Mouse (Mus musculus) gastrocnemius, adult 2 months (tissue): ENCODE measurements around the gene 6820408C15Rik. TPM values are rescaled to one million over a fixed set of nuclear protein-coding genes. Genes with fewer than 3 reads are reported as not detected.

Source experiments
- DNase-seq: peaks from one replicate; pipeline ENCODE4 v3.0.0; 2022
- H3K27ac ChIP-seq: fragments of 200-600 bp; 2 replicates; pipeline ENCODE4 v1.8.1; 2022; ENCODE audit warnings: mild to moderate bottlenecking
- H3K4me3 ChIP-seq: fragments of 200-600 bp; 2 replicates; pipeline ENCODE4 v1.8.1; 2022; ENCODE audit warnings: mild to moderate bottlenecking, moderate library complexity
- CTCF ChIP-seq: fragments of 200-600 bp; IDR thresholded peaks from 2 replicates; pipeline ENCODE4 v1.8.1; 2022; ENCODE audit warnings: antibody characterized with exemption, mild to moderate bottlenecking, moderate library complexity
- intact Hi-C: fragments of 180-260 bp; cut with DNase I; formaldehyde crosslinking; loops from one replicate; pipeline ENCODE4 v1.15.1; 2025
- long read RNA-seq, 2 experiments: library from polyadenylated mRNA; stranded (forward); transcript quantifications; one replicate each; pipeline ENCODE4 v2.0.0; 2021
- total RNA-seq, 2 experiments: library from RNA; stranded (reverse); gene quantifications; 2 replicates each; pipeline ENCODE4 v1.2.3; 2021

The 6820408C15Rik gene
- total RNA-seq = not detected
- long read RNA-seq, experiment 1 = 0 reads
- long read RNA-seq, experiment 2 = 0 reads

DNA sequence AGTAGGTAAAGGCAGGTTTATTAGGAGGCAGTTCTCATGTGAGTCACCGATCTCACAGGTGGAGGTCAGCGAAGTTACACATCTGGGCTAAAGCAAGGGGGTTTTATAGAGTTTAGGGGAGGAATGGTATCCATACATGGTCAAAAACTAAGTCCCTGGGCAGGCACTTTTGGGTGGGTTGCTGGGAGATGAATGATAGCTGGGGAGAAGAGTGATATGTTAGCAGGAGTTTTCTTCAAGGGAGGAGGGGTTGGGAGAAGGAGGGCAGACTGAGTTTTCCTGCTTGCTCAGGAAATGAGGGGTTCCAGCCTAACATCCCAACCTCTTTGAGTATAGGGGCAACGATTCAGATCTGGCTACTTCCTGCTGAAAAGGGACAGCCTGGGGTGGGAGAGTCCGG is at the start of gene 6820408C15Rik:
6820408C15Rik (plus strand) TSS at position 301 of the 400 bp plus-strand sequence.
- intact Hi-C loops = no loop called here
- Histone ChIP-seq H3K4me3 (peak within 1 kb of the TSS; percentile 85), H3K27ac (peak within 1 kb of the TSS; percentile 88)
- DNase-seq = no peak
- TF ChIP-seq CTCF = no peak

DNA sequence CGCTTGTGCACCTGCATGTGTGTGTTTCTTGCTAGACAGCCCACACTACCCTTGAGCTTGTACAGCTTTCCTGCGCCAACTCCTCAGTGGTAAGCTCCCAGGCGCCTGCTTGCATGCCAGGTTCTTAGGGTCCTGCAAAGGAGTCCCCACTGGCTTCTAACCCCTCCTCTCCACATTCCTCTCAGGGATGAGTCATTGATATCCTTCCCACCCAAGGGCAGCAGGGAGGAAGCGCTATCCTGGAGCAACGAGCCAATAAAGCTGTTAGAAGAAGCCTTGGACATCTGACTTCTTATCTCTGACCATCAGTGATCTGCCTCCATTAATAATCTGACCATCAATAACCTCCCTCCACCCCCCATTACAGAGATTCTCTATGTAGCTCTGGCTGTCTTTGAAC is 47.5 kb upstream of the 6820408C15Rik start:
- no peak for TF ChIP-seq CTCF
- H3K27ac ChIP-seq = no peak overlapping the region
- DNase-seq = no peak
- H3K4me3 ChIP-seq = no peak overlapping the region
- intact Hi-C loops = loop anchor here (5.0 kb wide), 1 partner anchor 341 kb away; no protein-coding TSS in a partner anchor

DNA sequence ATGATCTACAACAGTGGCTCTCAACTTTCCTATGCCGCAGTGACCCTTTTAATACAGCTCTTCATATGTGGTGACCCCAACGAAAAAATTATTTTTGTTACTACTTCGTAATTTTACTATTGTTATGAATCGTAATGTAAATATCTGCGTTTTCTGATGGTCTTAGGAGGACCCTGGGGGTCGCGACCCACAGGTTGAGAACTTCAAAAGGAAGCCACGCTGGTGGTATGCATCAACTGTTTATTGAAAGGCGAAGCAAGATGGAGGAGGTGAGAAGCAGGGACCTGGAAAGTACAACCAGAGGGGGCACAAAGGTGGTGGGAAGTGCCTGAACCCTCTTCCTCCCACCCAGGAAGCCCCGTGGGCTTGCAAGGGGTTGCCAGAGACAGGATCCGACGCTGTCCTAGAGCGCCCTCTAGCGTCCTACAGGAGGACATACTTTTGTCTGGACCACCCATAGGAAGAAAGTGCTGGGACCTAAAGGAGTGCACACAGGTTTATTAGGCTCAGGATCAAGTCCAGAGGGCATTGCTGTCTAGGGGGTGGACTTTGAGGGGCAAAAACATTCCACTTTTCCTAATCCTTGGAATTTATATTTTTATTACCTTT is 46.8 kb upstream of the 6820408C15Rik start:
- intact Hi-C loops = loop anchor here (5.0 kb wide), 1 partner anchor 341 kb away; no protein-coding TSS in a partner anchor
- Histone ChIP-seq H3K27ac (no peak overlapping the region), H3K4me3 (peak overlapping the region; percentile 43; the same call in 1 of the 2 replicates)
- DNase-seq = peak; percentile 50
- peak; percentile 95 for TF ChIP-seq CTCF

DNA sequence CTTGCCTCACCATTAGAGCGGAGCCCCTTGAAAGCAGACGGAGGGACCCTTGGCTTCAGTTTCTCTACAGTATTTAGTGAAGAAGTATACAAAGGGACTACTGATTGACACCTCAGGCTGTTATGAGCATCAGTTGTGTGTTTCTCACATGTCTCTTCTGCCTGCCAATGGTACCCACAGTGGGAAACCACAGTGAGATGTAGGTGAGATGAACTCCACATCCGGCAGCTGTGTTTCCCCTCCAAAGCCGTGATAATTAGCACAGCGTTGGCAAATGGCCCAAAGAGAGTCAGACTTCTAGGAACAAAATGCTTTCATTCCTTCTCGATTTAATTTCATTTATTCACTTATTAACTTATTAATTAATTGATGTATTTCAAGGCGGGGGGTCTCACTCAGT is 43.3 kb upstream of the 6820408C15Rik start:
- H3K27ac ChIP-seq = no peak overlapping the region
- DNase-seq = no peak
- TF ChIP-seq CTCF = no peak
- intact Hi-C loops = no loop called here
- H3K4me3 ChIP-seq = no peak overlapping the region

DNA sequence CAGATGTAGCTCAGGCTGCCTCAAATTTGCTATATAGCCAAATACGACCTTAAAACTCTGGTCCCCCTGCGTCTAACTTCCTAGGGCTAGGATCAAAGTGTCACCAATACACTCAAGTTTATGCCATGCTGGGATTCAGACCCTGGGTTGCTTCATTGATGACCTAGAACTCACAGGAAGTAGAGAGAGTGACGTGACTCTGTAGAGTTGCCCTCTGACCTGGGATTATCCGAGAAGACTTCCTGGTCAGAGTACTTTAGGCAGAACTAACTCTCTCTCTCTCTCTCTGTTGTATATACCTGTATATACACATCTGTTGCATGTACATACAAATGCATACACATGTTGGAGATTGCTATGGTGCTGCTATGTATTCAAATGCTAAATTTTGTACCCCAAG is 42.7 kb upstream of the 6820408C15Rik start:
- intact Hi-C loops = no loop called here
- Histone ChIP-seq H3K4me3 (no peak overlapping the region), H3K27ac (no peak overlapping the region)
- no peak for DNase-seq
- no peak for TF ChIP-seq CTCF

DNA sequence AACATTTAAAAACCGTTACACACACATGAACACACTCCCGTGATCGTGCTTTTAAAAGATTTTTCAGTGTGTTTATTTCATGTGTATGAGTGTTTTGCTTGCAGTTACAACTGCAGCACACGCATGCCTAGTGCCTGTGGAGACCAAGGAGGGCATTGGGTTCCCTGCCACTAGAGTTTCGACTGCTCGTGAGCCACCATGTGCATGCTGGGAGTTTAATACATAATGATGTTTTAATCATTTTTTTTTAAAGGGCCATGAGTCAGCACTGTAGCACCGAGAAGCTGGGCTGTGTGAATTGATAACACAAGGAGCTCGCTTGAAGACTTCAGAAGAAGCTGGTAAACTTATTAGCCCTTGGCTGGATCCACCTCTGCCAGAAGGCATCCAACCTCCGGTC is 41.8 kb upstream of the 6820408C15Rik start:
- TF ChIP-seq CTCF = no peak
- Histone ChIP-seq H3K4me3 (no peak overlapping the region), H3K27ac (no peak overlapping the region)
- intact Hi-C loops = no loop called here
- no peak for DNase-seq

DNA sequence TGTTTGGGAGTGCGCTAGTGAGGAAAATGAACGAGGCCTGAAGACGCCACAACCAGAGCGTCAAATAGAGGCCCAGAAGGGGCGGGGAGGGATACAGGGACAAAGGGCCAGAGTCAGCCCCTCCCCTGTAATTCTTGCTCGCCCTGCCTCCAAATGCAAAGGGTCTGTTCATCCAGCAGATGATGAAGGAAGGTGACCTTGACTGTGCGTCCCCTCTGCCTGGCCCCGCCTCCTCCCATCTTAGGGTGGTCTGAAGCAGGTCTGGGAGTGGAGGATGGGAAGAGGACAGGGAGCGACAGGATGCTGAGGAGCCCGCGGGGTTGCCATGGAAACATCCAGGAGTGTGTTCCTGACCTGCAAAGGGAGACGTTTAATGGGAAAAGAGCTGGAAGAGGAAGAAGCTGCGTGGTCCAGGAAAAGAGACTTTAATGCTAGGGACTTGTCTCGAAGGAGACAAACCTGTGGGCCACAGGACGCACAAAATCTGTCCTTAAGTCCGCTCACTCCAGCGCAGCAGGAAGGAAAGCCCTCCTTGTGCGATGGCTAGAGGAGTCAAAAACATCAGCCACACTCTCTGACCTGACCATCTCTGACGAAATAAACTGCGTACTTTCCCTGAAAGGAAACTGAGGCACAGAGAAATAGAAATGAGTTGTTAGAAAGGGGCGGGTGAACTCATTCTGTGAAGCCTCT is 39.6 kb upstream of the 6820408C15Rik start:
- no peak overlapping the region for H3K27ac ChIP-seq
- H3K4me3 ChIP-seq = no peak overlapping the region
- no peak for DNase-seq
- no peak for TF ChIP-seq CTCF
- intact Hi-C loops = no loop called here

DNA sequence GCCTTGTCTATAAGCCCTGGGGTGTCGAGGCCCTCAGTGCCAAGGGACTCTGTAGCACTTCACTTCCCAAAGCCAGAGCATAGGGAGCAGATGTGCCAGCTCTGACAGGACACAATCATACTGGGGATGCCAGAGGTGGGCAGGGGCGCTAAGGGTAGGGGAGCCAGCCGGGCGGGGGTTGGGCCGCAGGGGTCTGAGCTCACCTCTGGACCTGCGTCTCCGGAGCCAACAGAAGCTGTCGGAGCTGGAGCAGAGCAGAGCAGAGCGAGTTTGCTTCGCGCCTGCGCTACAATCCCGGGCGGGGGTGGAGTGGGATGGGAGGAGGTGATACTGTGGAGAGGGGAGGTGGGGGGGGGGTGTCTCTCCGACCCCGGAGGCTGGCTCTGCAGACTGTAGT is 39.0 kb upstream of the 6820408C15Rik start, which contains the start of gene Nrsn2:
Nrsn2 (minus strand) TSS at position 294 of the 397 bp plus-strand sequence.
- DNase-seq = no peak
- no peak within 1 kb of the TSS for H3K4me3 ChIP-seq
- H3K27ac ChIP-seq = no peak within 1 kb of the TSS
- TF ChIP-seq CTCF = no peak
- intact Hi-C loops = no loop called here

DNA sequence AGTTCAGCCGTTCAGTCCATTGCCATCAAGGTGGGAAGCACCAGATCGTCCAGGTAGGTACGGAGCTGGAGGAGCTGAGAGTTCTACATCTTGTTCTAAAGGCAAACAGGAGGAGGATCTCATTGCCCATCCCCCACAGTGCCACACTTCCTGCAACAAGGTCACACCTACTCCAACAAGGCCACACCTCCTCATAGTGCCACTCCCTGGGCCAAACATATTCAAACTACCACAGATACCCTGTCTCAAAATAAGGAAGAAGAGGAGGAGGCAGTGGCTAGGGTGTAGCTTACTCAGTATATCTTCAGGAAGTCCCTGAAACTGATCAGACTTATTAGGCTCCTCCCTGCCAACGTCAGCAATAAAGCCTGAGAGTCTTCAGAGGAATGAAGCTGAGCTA is 31.2 kb upstream of the 6820408C15Rik start:
- intact Hi-C loops = no loop called here
- H3K27ac ChIP-seq = no peak overlapping the region
- no peak for TF ChIP-seq CTCF

DNA sequence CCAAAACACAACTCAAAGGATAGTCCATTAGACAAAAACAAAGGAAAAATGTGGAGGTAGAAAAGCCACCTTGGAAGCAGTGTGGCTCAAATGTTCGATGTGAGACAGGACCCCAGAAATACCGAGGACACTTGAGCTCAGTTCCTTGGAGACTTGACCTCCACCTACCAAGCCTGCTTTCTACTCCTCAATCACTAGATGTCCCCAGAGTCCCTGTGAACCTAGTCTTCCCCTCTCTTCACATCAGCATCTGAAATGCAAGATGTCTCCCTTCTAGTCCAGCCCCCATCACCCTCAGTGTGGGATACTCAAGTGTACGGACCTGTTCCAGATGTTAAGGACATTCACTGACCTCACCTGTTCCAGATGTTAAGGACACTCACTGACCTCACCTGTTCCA is 22.6 kb upstream of the 6820408C15Rik start:
- DNase-seq = peak; percentile 29
- intact Hi-C loops = loop anchor here (1.0 kb wide), 1 partner anchor 45 kb away; no protein-coding TSS in a partner anchor
- no peak overlapping the region for H3K4me3 ChIP-seq
- TF ChIP-seq CTCF = peak; percentile 82
- H3K27ac ChIP-seq = no peak overlapping the region

More for the DNA sequence above, 31.2 kb upstream of the 6820408C15Rik start:
- no peak for DNase-seq
- no peak overlapping the region for H3K4me3 ChIP-seq

DNA sequence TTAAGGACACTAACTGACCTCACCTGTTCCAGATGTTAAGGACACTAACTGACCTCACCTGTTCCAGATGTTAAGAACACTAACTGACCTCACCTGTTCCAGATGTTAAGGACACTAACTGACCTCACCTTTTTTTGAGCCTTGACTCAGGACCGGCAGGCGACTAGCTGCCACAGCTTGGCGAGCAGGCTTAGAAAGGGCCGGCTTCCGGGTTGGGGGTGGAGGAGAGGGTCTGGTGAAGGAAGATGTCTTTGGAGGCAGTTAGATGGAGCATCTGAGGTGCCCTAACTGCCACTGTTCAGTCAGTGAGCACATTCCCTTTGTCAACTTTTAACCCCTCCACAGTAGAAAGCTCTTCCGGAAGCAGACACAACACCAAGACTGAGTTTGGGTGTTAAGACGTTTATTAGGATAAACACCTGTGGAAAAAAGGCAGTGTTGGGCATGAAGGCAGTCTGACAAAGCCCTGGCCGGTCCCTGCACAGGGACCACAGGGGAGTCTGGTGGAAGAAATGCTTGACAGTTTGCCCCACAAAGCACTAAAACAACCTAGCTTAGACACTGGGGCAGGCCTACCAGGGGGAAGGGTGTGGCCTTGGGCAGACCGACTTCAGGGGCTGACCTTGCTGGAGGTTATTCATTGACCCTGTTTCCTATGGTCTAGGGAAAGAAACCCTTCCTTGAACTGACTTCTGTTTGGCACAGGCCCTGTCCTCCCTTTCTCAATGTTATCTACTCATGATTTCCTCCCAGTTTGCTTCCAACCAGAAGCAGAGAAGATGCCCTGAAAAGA is 22.0 kb upstream of the 6820408C15Rik start:
- H3K27ac ChIP-seq = no peak overlapping the region
- intact Hi-C loops = loop anchor here (1.0 kb wide), 1 partner anchor 44 kb away; no protein-coding TSS in a partner anchor
- no peak for TF ChIP-seq CTCF
- DNase-seq = no peak
- no peak overlapping the region for H3K4me3 ChIP-seq

DNA sequence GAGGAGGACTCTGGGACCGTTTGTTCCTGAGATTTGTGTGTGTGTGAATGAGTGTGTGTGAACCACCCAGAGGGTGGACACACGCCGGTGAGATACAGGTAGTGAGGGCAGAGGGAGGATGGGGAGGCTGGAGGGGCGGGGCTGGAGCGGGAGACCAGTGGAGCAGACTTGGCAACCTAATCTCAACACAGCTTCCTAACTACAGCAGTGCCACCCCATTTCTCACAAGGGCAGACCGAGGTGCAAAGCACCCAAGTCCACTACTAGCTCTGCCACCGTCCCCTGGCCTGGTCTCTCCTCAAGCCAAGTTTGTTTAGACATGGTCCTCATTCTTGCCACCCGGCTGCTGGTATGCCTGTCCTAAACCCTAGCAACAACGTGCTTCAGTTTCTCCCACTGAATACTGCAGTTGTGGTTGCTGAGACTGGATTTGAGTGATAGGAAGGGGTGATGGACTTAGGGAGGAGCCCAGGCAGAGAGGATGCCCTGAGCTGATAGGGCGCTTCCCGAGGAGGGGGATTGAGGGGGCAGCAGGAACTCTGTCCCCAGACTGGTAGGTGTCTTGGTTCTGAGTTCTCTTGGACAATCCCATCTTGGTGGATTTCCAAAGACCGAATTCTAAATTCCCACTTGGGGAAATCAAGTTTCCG is 20.0 kb upstream of the 6820408C15Rik start:
- no peak for DNase-seq
- peak overlapping the region; percentile 86 for H3K4me3 ChIP-seq
- intact Hi-C loops = no loop called here
- no peak for TF ChIP-seq CTCF
- H3K27ac ChIP-seq = peak overlapping the region; percentile 72; the same call in 1 of the 2 replicates
